Mouse (Mus musculus) heart, postnatal 25 days (tissue): ENCODE measurements around the gene Ppib. TPM values are rescaled to one million over a fixed set of nuclear protein-coding genes. Genes with fewer than 3 reads are reported as not detected.

Experiments used
- DNase-seq: peaks from one replicate; pipeline ENCODE4 v3.0.0; 2022; ENCODE audit warnings: low spot score
- intact Hi-C: fragments of 180-260 bp; cut with DNase I; formaldehyde crosslinking; loops from one replicate; pipeline ENCODE4 v1.15.1; 2025
- total RNA-seq, 2 experiments: library from RNA; stranded (reverse); gene quantifications; 2 replicates each; pipeline ENCODE4 v1.2.3; 2021

Ppib gene
- total RNA-seq, 2 experiments from 2014 or later = 144 to 157 TPM

DNA sequence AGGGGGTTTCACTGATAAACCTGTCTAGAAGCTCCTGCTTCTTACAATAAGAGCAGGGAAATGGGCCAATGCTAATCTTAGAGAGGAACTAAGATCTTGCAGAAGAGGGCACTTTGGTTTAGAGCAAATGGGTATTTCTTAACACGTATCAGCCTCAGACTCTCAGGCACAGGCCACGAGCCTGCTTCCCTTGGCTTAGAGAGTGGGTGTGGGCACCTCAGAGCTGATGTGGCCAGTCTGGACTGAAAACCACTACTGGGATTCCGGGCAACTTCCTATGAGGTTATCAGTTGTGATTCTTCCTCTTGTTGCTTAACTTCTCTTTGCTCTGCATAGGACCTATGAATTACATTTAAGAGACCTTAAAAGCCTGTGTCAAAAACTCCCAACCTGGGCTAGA is 54.3 kb downstream of the Ppib start:
- DNase-seq = no peak
- intact Hi-C loops = no loop called here

Other genes with a start within 250 kb of the Ppib start
- 10 to 100 TPM; 23.2 to 28.0 TPM for gene Zfp609, start 232.7 kb upstream of the Ppib start, total RNA-seq
- under 1 TPM; 0.81 to 0.84 TPM for gene Pclaf, start 170.0 kb upstream of the Ppib start, total RNA-seq
- gene Trip4, start 151.4 kb upstream of the Ppib start, total RNA-seq = 10 to 100 TPM; 15.9 to 18.3 TPM
- 10 to 100 TPM; 11.9 to 12.0 TPM for gene Csnk1g1, start 151.3 kb upstream of the Ppib start, total RNA-seq
- under 1 TPM; 0.59 to 0.83 TPM for gene Snx22, start 9.5 kb downstream of the Ppib start, total RNA-seq
- 10 to 100 TPM; 27.6 to 30.4 TPM for gene Snx1, start 66.4 kb downstream of the Ppib start, total RNA-seq
- 10 to 100 TPM; 62.4 to 64.9 TPM for gene Ciao2a, start 66.4 kb downstream of the Ppib start, total RNA-seq
- 1 to 10 TPM; 5.3 TPM for gene Dapk2, start 98.0 kb downstream of the Ppib start, total RNA-seq